Mouse (Mus musculus): ENCODE results near the gene Snd1. TPM values are rescaled to one million over a fixed set of nuclear protein-coding genes. Genes with fewer than 3 reads are reported as not detected.

Snd1 gene
- polyA plus RNA-seq, 1 experiment = 138 TPM

- no peak overlapping the region for H3K4me3 ChIP-seq (ENCODE audit: insufficient read depth, low read length)
- no peak for TF ChIP-seq POLR2A (IDR thresholded peaks at IDR 0.05; ENCODE audit: low read depth, low read length)
- TF ChIP-seq CTCF (IDR thresholded peaks at IDR 0.05; ENCODE audit: borderline replicate concordance, insufficient read depth, low read length) = no peak
These were observed 392.7 kb downstream of the Snd1 start for GRCm38 (mm10) chr6:28867516-28868251.

GRCm38 (mm10) chr6:28871725-28872420 lies 396.9 kb downstream of the Snd1 start:
- no peak overlapping the region for H3K4me3 ChIP-seq (ENCODE audit: insufficient read depth, low read length)
- peaks cover 9% of the 10 kb centered on the region for H3K4me1 ChIP-seq (ENCODE audit: control insufficient read depth, insufficient read depth, low read length)
- no peak for TF ChIP-seq CTCF (IDR thresholded peaks at IDR 0.05; ENCODE audit: borderline replicate concordance, insufficient read depth, low read length)
- TF ChIP-seq POLR2A (IDR thresholded peaks at IDR 0.05; ENCODE audit: low read depth, low read length) = no peak
- H3K27ac ChIP-seq (ENCODE audit: insufficient read depth, low read length) = no peak overlapping the region

More at GRCm38 (mm10) chr6:28867516-28868251, 392.7 kb downstream of the Snd1 start:
- Histone ChIP-seq H3K4me1 (ENCODE audit: control insufficient read depth, insufficient read depth, low read length) (peaks cover 17% of the 10 kb centered on the region), H3K27ac (ENCODE audit: insufficient read depth, low read length) (no peak overlapping the region)

- TF ChIP-seq CTCF (IDR thresholded peaks at IDR 0.05; ENCODE audit: borderline replicate concordance, insufficient read depth, low read length) (no peak), POLR2A (IDR thresholded peaks at IDR 0.05; ENCODE audit: low read depth, low read length) (no peak)
- Histone ChIP-seq H3K27ac (ENCODE audit: insufficient read depth, low read length) (no peak overlapping the region), H3K4me1 (ENCODE audit: control insufficient read depth, insufficient read depth, low read length) (0 out of 2 replicates have a peak, but pooled peaks cover 4% of the 10 kb centered on the region), H3K4me3 (ENCODE audit: insufficient read depth, low read length) (no peak overlapping the region)
These were observed 397.5 kb downstream of the Snd1 start for GRCm38 (mm10) chr6:28872421-28872795.

DNA sequence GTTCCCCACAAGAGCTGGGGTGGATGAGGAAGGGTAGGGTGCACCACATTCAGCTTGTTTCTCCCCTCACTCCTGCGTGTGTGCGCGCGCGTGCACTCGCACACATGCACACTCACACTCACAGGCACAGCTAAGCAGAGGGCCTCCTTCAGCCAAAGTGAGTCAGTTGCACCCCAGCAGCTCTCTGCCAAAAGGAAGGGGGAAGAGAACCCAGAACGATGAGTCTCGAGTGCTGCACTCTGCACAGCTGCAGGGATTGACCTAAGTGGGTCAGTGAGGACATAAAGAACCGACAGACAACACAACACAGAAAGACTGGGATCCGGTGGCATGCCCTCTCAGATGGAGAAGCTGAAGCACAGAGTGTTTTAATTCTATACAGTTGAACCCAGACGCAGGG lies 399.1 kb downstream of the Snd1 start:
- TF ChIP-seq CTCF (IDR thresholded peaks at IDR 0.05; ENCODE audit: borderline replicate concordance, insufficient read depth, low read length) (no peak), POLR2A (IDR thresholded peaks at IDR 0.05; ENCODE audit: low read depth, low read length) (no peak)
- Histone ChIP-seq H3K27ac (ENCODE audit: insufficient read depth, low read length) (no peak overlapping the region), H3K4me3 (ENCODE audit: insufficient read depth, low read length) (no peak overlapping the region), H3K4me1 (ENCODE audit: control insufficient read depth, insufficient read depth, low read length) (no peaks in the 10 kb centered on the region)

GRCm38 (mm10) chr6:28874759-28875158 lies 399.8 kb downstream of the Snd1 start:
- TF ChIP-seq POLR2A (IDR thresholded peaks at IDR 0.05; ENCODE audit: low read depth, low read length) (no peak), CTCF (IDR thresholded peaks at IDR 0.05; ENCODE audit: borderline replicate concordance, insufficient read depth, low read length) (no peak)
- no peaks in the 10 kb centered on the region for H3K4me1 ChIP-seq (ENCODE audit: control insufficient read depth, insufficient read depth, low read length)
- no peak overlapping the region for H3K4me3 ChIP-seq (ENCODE audit: insufficient read depth, low read length)
- no peak overlapping the region for H3K27ac ChIP-seq (ENCODE audit: insufficient read depth, low read length)

- Histone ChIP-seq H3K4me1 (ENCODE audit: control insufficient read depth, insufficient read depth, low read length) (no peaks in the 10 kb centered on the region), H3K27ac (ENCODE audit: insufficient read depth, low read length) (no peak overlapping the region), H3K4me3 (ENCODE audit: insufficient read depth, low read length) (no peak overlapping the region)
- no peak for TF ChIP-seq CTCF (IDR thresholded peaks at IDR 0.05; ENCODE audit: borderline replicate concordance, insufficient read depth, low read length)
- no peak for TF ChIP-seq POLR2A (IDR thresholded peaks at IDR 0.05; ENCODE audit: low read depth, low read length)
These were observed 400.4 kb downstream of the Snd1 start for GRCm38 (mm10) chr6:28875333-28875732.

GRCm38 (mm10) chr6:28876492-28876891 lies 401.6 kb downstream of the Snd1 start:
- H3K4me1 ChIP-seq (ENCODE audit: control insufficient read depth, insufficient read depth, low read length) = no peaks in the 10 kb centered on the region
- H3K27ac ChIP-seq (ENCODE audit: insufficient read depth, low read length) = no peak overlapping the region
- TF ChIP-seq POLR2A (IDR thresholded peaks at IDR 0.05; ENCODE audit: low read depth, low read length) = no peak
- TF ChIP-seq CTCF (IDR thresholded peaks at IDR 0.05; ENCODE audit: borderline replicate concordance, insufficient read depth, low read length) = no peak
- H3K4me3 ChIP-seq (ENCODE audit: insufficient read depth, low read length) = no peak overlapping the region

DNA sequence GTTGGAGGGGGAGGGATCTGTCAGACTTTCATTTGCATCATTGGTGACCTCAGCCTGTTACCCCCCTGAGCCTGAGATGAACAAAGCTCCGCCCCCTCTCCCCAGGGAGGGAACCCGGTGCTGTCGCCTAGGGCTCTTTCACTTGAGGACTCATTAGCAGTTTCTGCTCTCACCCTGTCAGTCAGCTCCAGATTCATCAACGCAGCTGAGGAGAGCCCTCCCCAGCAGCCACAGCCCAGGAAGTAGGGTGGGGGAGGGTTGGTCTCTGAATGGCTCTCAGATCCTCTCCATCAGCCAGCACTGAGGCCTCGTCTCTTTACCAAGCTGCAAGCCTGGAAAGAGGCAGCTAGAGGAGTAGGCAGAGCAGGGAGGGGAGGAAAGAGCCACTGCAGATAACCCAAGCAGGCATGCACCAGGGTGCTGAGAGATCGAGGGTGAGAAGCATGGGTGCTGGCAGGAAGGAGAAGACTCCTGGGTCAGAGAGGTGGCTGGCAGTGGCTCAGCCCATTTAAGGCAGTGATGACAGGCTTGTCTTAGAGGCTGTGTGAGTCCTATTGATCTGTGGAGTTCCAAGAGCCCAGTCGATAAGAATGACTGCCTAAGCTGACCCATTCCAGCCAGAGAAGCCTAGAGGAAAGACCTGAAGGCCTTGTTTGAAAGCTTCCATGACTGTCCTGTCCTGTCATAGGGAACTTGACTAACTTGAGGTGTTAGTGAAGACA lies 403.2 kb downstream of the Snd1 start:
- TF ChIP-seq POLR2A (IDR thresholded peaks at IDR 0.05; ENCODE audit: low read depth, low read length) (no peak), CTCF (IDR thresholded peaks at IDR 0.05; ENCODE audit: borderline replicate concordance, insufficient read depth, low read length) (no peak)
- no peaks in the 10 kb centered on the region for H3K4me1 ChIP-seq (ENCODE audit: control insufficient read depth, insufficient read depth, low read length)
- no peak overlapping the region for H3K27ac ChIP-seq (ENCODE audit: insufficient read depth, low read length)
- H3K4me3 ChIP-seq (ENCODE audit: insufficient read depth, low read length) = no peak overlapping the region

GRCm38 (mm10) chr6:28879315-28879714 lies 404.4 kb downstream of the Snd1 start:
- H3K27ac ChIP-seq (ENCODE audit: insufficient read depth, low read length) = no peak overlapping the region
- no peaks in the 10 kb centered on the region for H3K4me1 ChIP-seq (ENCODE audit: control insufficient read depth, insufficient read depth, low read length)
- TF ChIP-seq POLR2A (IDR thresholded peaks at IDR 0.05; ENCODE audit: low read depth, low read length) (no peak), CTCF (IDR thresholded peaks at IDR 0.05; ENCODE audit: borderline replicate concordance, insufficient read depth, low read length) (no peak)
- no peak overlapping the region for H3K4me3 ChIP-seq (ENCODE audit: insufficient read depth, low read length)

All from embryonic fibroblast, embryonic 13.5 days (primary cell).